Mouse (Mus musculus) cerebellum, postnatal 10 days (tissue): ENCODE results near the gene Psmd14.

Experiments used
- DNase-seq, 2 experiments: peaks; one replicate each; pipeline ENCODE4 v3.0.0; 2021; ENCODE audit warnings: mixed read lengths in 2 of 2

The Psmd14 gene

GRCm38 (mm10) chr2:61814548-61815473 is 103.3 kb downstream of the Psmd14 start:
- peak; percentile 78 to 83 for DNase-seq

DNA sequence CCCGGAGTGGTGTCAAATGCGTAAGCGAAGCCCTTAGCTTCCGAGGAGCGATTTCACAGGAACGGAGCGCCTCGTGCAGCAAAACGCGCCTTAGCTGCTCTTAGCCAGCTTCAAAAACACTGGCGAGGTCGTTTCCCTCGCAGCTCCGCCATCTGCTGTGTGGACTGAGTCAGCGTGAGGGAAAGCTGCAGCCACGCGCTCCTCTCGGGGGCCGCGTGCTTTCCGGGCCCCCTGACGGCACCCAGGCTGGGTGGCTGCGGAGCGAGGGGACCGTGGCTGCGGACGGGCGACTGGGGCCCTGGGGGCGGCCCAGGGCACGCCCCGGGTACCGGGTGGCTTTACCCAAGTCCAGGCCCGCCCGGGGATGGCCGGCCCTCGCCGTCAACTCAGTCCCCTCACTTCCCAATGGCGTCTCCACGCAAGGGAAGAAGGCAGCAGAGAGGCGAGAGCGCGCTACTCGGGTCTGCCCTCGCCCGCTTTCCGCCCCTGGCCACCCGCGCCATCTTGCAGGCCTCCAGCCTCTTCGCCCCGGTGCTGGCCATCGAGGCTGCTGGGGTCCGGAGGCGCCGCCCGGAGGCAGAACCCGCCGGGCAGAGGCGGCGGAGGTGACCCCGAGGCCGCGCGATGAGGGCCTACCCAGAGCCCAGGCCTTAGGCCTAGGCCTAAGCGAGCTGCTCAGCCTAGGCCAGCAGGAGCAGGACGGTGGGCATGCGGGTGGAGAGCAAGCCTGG is 104.3 kb downstream of the Psmd14 start:
- DNase-seq, result peak; percentile 76 to 79

- no peak for DNase-seq
Observed at GRCm38 (mm10) chr2:61818197-61818596, 106.7 kb downstream of the Psmd14 start.

GRCm38 (mm10) chr2:61820203-61820602 is 108.7 kb downstream of the Psmd14 start:
- DNase-seq, result no peak

DNA sequence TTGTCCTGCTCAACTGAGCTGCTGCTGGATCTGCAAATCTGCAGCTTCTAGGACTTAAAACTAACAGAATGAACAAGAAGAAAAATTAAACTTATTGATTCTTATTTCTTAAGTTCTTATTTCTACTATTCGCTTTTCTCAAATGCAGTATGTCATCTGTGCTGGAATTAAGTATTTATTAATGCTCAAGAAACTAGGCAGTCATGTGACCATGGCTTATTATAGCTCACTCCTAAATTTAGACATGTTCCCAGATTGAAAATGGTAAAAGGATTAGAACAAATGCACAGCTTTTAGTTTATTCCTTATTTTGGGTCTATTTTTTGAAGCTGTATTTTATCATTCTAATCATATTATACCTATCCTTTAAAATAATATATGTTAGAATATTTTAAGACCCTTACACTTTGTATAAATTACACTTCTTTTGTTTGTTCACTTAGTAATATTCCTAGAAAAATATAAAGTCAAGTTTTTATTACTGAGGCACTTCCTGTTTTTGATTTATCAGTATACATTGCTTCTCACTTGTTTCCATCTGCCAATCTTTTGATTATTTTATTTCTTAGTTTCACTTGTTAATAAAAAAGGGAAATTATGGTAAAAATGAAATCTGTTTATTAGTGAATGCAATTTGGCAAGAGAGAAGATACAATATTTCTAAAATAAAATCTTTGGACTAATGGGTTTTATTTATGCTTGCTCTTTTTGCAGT is 112.1 kb downstream of the Psmd14 start:
- DNase-seq, result no peak

DNA sequence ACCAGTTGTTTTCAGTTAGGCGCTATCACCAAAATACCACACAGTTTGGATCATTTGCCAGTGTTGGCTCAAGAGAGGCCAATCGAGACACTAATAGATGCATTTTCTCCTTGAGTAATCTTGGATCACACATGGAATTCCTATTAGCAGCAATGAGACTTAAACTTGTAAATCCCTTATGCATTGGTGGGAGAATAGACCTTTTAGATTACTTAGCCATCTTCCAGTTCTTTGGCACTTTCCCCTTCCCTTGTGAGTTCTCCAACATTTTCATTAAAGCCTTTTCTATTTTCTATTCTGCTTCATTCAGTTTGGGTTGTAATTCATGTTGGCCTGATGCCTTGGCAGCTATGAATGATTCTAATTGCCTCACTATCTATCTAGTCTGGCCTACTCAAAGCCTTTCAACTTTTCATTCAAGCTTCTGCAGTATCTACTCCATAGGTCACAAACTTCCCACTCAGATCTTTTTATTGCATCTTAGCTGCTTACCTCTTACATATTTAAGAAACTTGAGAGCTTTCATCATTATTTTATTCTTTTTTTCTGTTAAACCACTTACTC is 125.8 kb downstream of the Psmd14 start:
- DNase-seq, result peak; percentile 20 to 32
